Mouse (Mus musculus): ENCODE measurements around the gene Map7d1.

GRCm38 (mm10) chr4:126204661-126205230, 51.4 kb downstream of the Map7d1 start:
- no peak for TF ChIP-seq CTCF (IDR thresholded peaks at IDR 0.05; ENCODE audit: borderline replicate concordance, insufficient read depth, low read length)
- TF ChIP-seq POLR2A (IDR thresholded peaks at IDR 0.05; ENCODE audit: low read depth, low read length), result no peak
